Mouse (Mus musculus) lung, adult 18-20 months (tissue): ENCODE data around the gene Bola1.
A peak's percentile ranks its signal among the peaks of the same experiment; 100 is the strongest.
"Not testable (repeated sequence)": the region's sequence is repeated elsewhere in the genome, so short reads cannot be mapped to it uniquely, and the experiment has no call there.

Source experiments
- DNase-seq, 2 experiments: peaks; one replicate each; pipeline ENCODE4 v3.0.0; 2022; ENCODE audit warnings: mixed read lengths in 2 of 2

Gene Bola1

GRCm38 (mm10) chr3:96175251-96175650 lies 44.3 kb downstream of the Bola1 start:
- DNase-seq = no peak

DNA sequence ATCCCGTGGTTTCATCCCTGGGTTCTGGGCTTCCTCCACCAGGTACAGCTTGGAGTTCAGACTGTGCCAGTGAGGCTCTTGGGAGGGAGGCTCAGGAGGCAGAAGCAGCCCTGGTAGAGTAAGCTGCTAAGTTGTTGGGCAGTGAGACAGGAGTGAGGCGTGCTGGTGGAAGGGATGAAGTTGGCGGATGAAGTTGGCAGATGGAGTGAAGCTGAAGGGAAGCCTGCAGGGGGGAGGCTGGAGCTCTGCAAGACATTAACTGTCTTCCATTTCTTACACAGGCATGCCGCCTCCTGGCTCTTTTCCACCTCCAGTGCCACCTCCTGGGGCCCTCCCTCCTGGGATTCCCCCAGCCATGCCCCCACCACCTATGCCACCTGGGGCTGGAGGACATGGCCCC lies 45.5 kb downstream of the Bola1 start:
- DNase-seq = not testable (repeated sequence)

DNA sequence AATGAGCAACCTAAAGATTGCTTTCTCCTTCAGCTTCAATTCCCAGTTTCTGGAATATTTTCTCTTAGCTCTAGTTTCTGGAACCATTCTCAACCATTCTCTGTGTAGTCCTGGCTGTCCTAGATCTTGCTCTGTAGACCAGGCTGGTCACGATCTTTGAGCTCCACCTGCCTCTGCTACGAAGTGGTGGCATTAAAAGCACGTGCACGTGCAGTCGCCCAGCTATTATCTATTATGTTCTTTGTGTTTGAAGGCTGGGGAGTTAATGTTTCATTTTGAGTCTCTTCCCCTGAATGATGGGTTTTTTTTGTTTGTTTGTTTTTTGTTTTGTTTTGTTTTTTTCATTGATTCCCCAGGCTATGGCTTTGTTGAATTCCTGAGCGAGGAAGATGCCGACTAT lies 46.3 kb downstream of the Bola1 start:
- no peak for DNase-seq

DNA sequence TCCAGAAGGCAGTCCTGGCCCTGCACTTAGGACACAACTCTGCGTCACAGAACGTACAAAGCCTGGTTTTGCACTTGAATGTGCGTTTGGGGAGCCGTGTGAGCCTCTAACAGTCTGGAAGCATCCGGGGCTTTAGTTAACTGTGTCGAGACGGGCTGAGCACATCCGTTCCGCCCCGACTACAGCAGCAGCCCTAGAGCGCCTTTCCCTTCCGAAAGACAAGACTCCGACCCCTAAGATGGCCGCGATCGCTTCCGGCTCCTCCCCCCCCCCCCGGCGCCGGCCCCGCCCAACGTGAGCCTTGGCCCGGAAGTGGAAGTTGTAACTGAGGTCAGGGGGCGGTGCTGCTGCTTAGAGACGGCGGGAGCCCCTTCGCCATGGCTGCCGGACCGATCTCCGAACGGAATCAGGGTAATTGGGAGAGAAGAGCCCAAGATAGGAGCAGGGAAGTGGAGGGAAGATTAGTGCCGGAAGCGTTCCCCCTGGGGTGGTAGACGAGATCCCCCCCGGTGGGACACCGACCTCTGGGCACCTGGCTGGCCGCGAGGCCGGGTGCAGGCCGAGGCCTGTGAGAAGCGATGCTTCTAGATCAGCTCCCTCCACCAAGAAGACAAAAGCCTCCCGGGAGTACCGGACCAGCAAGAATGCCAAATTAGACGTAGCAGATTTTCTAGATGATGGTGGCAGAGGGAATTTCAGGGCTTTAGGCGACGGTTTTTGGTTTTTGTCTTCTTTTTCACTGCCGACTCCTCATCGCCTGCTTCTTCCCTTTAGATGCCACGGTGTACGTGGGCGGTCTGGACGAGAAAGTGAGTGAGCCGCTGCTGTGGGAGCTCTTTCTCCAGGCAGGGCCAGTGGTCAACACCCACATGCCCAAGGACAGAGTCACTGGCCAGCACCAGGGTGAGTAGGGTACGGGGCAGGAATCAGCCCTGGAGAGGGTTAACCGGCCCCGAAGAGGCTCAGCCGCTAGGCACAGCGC lies 47.0 kb downstream of the Bola1 start, which contains the start of gene Sf3b4:
Sf3b4 (plus strand) TSS at position 136 of the 982 bp plus-strand sequence.
- DNase-seq = peak; percentile 84 to 87

DNA sequence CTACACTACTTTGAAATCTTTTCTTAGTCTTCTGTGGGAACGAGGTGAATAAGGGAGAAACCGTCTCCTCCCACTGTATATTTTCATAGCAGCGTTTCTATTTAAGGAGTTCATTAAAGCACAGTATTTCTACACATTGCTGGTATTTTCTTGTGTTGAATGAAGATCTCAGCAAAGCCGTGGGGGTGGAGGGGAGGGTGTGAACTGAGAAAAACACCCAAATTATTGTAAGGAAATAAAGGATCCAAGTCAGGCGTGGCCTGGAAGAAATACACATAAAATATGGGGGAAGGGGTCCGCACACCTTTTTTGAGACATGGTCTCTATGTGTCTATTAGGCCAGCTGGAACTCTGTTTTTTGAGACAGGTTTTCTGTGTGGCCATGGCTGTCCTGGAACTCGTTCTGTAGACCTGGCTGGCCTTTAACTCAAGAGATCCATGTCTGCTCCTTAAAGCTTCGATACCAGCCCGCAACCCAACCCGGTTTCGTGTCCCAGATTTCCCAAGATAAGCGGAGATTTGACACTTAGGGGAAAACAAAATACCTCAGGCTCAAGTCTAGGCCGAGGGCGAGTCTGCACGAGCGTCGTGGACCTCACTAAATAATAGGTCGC lies 47.8 kb downstream of the Bola1 start:
- DNase-seq = no peak

DNA sequence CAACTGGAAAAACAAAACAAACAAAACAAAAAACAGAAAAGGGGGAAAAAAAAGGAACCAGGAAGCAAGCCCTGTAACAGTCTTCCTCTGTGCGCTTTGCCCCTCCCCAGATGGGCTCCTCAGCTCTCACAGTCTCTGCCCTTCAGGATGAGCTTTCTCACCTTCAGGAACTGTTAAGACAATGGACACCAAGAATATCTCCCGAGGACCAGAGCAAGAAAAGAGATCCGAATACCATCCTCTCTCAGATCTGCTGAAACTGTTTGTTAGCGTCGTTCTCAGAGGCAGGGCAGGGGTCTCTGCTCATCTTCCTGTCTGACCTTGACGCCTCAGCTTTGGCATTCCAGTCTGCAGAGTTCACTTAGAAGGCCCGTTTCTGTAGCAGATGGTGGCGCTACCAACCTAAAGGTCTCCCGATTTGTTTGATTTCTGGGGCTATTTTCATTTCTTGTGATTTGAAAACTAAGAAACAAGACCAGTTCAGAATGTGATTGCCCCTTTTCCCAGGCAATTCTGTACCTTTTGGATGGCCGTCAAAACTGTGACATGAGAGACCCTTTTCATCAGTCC lies 48.4 kb downstream of the Bola1 start:
- DNase-seq = no peak

GRCm38 (mm10) chr3:96170276-96170675 lies 49.2 kb downstream of the Bola1 start:
- no peak for DNase-seq

DNA sequence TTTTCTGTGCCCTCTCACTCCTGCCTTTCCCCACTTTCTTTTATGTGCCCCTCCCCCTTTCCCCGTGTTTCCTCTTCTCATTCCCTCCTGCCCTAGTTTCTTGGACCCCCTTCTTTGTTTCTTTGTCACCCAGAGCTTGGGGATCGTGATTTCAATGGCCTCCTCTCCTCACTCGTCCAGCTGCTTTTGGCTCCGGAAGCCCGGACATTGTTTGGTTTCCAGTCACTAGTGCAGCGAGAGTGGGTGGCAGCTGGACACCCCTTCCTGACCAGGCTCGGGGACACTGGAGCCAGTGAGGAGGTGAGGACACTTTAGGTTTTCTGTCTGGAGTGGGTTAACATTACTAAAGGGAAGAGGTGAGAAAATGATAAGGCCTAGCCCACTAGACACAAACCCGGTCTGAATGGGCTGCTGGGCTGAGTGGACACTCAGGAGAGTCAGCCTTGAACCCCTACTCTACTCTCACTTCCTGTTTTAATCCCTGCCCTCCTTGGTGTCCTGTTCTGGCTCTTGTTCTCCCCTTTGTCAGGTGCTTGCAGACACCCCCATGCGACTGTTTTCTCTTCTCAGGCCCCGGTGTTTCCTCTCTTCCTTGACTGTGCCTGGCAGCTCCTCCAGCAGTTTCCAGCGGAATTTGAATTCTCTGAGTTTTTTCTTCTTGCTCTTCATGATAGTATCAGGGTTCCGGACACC lies 50.9 kb downstream of the Bola1 start:
- DNase-seq = no peak

GRCm38 (mm10) chr3:96163040-96163439 lies 56.5 kb downstream of the Bola1 start:
- DNase-seq = no peak

- DNase-seq = no peak
Observed at GRCm38 (mm10) chr3:96161869-96162840, 57.4 kb downstream of the Bola1 start, which contains the start of gene Mtmr11. Gene Mtmr11 (plus strand): TSS chr3:96162004.

GRCm38 (mm10) chr3:96160803-96161516 lies 58.5 kb downstream of the Bola1 start:
- peak; percentile 79 to 83 for DNase-seq

DNA sequence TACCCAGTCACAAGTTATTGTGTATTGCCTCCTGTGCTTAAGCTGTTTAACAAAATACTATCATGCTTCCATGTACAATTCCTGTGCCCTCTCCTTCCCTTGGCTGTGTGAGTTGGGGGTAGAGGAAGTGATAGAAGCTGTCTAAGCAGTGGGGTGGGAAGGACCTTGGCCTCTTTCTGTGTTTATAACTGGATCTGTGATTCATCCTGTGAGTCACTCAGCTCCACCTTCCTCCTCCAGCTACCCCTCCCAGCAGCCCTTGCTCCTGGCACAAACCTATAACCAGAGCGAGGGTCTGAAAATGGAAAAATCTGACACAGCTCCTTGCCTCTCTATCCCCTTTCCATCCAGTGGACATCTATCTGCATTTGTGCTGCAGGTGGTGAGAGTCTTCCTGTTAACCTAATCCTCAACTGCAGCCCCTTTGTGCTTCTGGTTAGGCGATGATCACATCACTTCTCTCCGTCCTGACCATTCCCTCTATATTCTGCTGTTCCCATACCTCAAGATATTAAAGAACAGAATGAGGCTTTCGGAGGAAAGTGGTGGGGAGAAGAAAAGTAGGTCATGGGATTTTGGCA lies 59.2 kb downstream of the Bola1 start:
- DNase-seq = peak; percentile 63 to 70

DNA sequence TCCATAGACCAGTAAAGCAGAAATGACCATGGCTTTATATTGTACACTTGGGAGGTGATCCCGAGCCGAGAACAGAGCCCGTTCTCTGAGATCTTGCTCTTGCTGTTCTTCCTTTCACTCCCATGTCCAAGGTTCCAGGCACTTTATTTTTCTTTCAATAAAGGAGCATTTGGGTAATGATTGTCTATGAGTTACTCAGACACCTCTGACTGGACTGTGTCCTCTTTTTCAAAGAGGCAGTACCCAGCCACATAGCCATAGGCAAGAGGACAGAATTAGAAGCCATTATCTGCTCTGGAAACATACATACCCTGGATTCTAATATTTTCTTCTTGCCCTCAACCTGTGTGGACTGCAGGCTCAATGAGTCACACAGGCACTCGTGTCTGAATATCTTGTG lies 59.7 kb downstream of the Bola1 start:
- DNase-seq = no peak

DNA sequence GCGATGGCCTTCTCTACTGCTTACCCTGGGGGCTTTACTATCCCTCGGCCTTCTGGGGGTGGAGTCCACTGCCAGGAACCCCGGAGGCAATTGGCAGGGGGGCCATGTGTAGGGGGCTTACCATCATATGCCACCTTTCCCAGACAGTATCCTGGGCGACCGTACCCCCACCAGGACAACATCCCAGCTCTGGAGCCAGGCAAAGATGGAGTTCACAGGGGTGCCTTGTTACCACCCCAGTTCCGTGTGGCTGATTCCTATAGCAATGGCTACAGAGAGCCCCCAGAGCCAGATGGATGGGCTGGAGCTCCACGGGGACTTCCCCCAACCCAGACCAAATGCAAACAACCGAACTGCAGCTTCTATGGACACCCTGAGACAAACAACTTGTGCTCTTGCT lies 64.0 kb downstream of the Bola1 start:
- no peak for DNase-seq

- DNase-seq = no peak
Observed at GRCm38 (mm10) chr3:96152611-96153010, 66.9 kb downstream of the Bola1 start.

DNA sequence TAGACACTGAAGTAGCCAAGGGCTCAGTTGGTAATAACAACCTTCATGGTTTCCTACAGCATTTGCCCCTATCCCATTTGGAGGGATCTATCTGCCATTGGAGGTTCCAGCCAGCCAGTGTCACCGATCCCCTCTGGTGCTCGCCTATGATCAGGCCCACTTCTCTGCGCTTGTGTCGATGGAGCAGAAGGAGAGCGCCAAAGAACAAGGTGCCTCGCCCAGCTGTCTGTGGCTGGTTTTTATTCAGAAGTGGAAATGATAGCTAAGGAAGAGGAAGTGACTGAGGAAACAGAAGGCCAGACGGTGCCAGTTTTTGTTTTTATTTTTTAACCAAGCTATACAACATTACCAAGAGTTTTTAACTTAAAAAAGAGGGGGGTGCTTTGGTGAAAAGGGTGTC lies 67.7 kb downstream of the Bola1 start:
- no peak for DNase-seq

DNA sequence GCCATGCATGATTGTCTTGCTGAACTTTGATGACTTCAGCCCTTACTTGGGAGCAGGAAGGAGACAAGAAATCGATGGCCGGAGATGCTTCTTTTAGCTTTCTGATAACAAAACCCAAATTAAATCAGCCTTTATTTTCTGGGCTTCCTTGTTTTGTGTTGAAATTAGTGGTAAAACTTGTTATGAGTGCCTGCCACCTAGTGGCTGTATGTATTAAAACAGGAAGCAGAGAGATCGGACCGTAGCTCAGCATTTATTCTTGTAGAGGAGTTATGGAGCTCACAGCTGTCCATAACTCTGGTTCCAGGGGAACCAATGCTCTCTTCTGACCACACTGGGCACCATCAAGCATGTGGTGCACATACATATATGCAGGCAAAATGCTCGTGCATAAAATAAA lies 71.6 kb downstream of the Bola1 start:
- DNase-seq = peak in 1 of 2 experiments; percentile 70
